Mouse (Mus musculus): Measurements from ENCODE around the gene Mboat2.

GRCm38 (mm10) chr12:24995350-24995749, 164.7 kb downstream of the Mboat2 start:
- no peak for TF ChIP-seq POLR2A (IDR thresholded peaks at IDR 0.05; ENCODE audit: borderline replicate concordance, insufficient read depth, low read length)
- no peak for TF ChIP-seq CTCF (IDR thresholded peaks at IDR 0.05; ENCODE audit: borderline replicate concordance, insufficient read depth, low read depth, low read length)

Data from cerebellum, adult 2 months (tissue).